Mouse (Mus musculus) heart, embryonic 16.5 days (tissue): ENCODE measurements around the gene Aatk. TPM values are rescaled to one million over a fixed set of nuclear protein-coding genes. Genes with fewer than 3 reads are reported as not detected.

Experiments
- ATAC-seq: fragments of 200-750 bp; cut with Nextera tagmentation; replicated peaks from 2 replicates; pipeline ENCODE4 v1.8.0; 2017; ENCODE audit warnings: moderate number of reproducible peaks; ENCODE audit not compliant: insufficient read depth, low FRiP score; ENCODE audit errors: extremely low read depth
- H3K27ac ChIP-seq: fragments of 300-500 bp; sonication (generic); 2 replicates; pipeline ENCODE4 v1.5.1; 2014; ENCODE audit warnings: mild to moderate bottlenecking, low read length, control low read depth, moderate library complexity
- H3K27me3 ChIP-seq: fragments of 300-500 bp; sonication (generic); 2 replicates; pipeline ENCODE4 v1.6.1; 2014; ENCODE audit warnings: low read length, mixed read lengths; ENCODE audit not compliant: control insufficient read depth, insufficient read depth
- H3K36me3 ChIP-seq: fragments of 300-500 bp; sonication (generic); 2 replicates; pipeline ENCODE4 v1.6.1; 2014; ENCODE audit not compliant: control insufficient read depth, insufficient read depth
- H3K4me1 ChIP-seq: fragments of 300-500 bp; sonication (generic); 2 replicates; pipeline ENCODE4 v1.6.1; 2014; ENCODE audit warnings: low read length, mixed read lengths; ENCODE audit not compliant: control insufficient read depth, insufficient read depth
- H3K4me2 ChIP-seq: fragments of 300-500 bp; sonication (generic); 2 replicates; pipeline ENCODE4 v1.6.1; 2014; ENCODE audit warnings: low read depth, mild to moderate bottlenecking, control low read depth, low read length
- H3K4me3 ChIP-seq: fragments of 300-500 bp; sonication (generic); 2 replicates; pipeline ENCODE4 v1.5.1; 2014; ENCODE audit warnings: mild to moderate bottlenecking, control low read depth, low read length
- H3K9ac ChIP-seq: fragments of 300-500 bp; sonication (generic); 2 replicates; pipeline ENCODE4 v1.6.1; 2014; ENCODE audit warnings: low read length, control low read depth
- H3K9me3 ChIP-seq: fragments of 300-500 bp; sonication (generic); replicated peaks from 2 replicates; pipeline ENCODE4 v1.6.1; 2016; ENCODE audit warnings: low read length; ENCODE audit not compliant: control insufficient read depth
- WGBS: fragments of 180-500 bp; shearing (Covaris S2); extraction: QIAGEN DNeasy Blood & Tissue Kit; methylation state at CpG from one replicate; pipeline ENCODE4 v1.1.7; 2014; 5-methylcytosine and 5-hydroxymethylcytosine counted together
- polyA plus RNA-seq: library from polyadenylated mRNA; unstranded; fragments of >200 nt; fragmentation: Nextera tagmentation; extraction: Ambion mirVana; gene quantifications from 2 replicates; pipeline ENCODE4 v1.2.1, GENCODE M21; 2015

The Aatk gene
- polyA plus RNA-seq = 1.3 and 1.4 TPM in 2 replicates

DNA sequence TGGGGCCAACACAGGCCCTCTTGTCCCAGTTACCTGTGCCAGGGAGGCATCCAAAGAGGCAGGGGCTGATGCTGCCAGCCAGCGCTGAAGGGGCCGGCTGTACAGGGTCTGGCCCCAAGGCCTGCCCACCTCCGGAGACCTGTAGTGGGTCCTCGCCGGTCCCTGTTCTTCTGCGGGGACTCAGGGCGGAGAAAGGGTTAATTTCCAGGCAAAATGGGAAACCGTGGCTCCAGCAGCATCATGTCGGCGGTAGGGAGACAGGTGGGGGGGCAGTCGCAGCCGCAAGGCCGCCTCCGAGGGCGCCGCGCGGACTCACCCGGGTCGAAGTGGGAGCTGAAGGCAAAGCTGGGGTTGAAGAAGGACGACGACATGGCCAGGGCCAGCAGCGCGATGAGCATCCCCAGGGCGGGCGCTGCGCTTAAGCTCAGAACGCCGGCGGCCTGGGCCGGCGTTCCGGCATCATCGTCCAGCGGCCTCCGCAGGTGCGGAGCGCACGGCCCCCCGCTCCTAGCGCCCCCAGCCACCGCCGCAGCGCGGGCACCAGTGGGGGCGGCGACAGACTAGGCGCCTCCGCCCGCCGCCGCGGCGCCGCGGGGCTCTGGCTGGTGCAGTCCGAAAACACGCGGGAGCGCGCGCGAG lies at the start of gene Aatk:
Aatk (minus strand) TSS at position 615 of the 639 bp plus-strand sequence.
- Histone ChIP-seq H3K9me3 (no peaks in the 10 kb centered on the region), H3K4me2 (peak within 1 kb of the TSS; percentile 89), H3K4me1 (peaks cover 11% of the 10 kb centered on the region), H3K27me3 (peaks cover 35% of the 10 kb centered on the region), H3K4me3 (peak within 1 kb of the TSS; percentile 58), H3K27ac (no peak within 1 kb of the TSS), H3K9ac (peak within 1 kb of the TSS; percentile 61), H3K36me3 (no peaks in the 10 kb centered on the region)
- ATAC-seq = no peak
- WGBS = 2% methylated on average over 62 of the region's 63 CpGs

DNA sequence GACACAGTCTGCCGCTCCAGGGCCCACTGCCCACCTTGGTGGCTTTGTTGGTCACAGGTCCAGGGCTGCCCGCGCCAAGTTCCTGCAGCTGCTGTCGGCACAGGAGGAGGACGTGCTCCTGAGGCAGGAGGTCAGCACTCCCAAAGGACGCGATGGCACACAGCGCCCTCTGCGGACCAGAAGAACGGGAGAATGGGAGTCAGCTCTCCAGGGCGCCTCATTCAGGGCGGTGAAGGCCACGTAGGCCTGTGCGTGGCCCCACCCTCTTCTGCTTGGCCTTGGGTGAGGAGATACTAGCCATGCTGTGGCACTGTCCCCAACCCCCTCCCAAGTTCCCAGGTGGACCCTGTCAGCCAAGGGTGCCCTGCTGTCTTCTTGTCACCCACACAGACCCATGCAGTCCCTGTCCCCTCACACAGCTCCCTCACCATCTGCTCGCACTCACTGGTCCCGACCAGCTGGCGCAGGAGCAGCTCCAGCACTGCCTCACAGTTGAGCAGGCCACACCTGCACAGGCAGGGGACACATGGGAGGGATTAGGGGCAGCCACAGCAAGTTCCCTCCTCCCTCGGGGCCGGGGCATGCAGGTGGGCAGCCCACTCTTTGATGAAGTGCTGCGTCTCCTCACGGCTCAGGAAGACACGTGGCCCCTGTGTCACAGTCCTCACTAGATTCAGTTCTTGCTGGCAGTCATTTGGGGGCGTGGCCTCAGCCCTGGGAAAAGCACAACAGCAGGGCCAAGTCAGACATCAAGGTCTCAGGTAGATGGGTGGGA lies 46.0 kb upstream of the Aatk start:
- Histone ChIP-seq H3K9ac (no peak overlapping the region), H3K4me1 (peaks cover 7% of the 10 kb centered on the region), H3K9me3 (no peaks in the 10 kb centered on the region), H3K27me3 (no peaks in the 10 kb centered on the region), H3K4me2 (no peak overlapping the region), H3K27ac (no peak overlapping the region), H3K4me3 (no peak overlapping the region), H3K36me3 (peaks cover 24% of the 10 kb centered on the region)
- 76% methylated on average over 23 of the region's 23 CpGs for WGBS
- ATAC-seq = peak; percentile 34

DNA sequence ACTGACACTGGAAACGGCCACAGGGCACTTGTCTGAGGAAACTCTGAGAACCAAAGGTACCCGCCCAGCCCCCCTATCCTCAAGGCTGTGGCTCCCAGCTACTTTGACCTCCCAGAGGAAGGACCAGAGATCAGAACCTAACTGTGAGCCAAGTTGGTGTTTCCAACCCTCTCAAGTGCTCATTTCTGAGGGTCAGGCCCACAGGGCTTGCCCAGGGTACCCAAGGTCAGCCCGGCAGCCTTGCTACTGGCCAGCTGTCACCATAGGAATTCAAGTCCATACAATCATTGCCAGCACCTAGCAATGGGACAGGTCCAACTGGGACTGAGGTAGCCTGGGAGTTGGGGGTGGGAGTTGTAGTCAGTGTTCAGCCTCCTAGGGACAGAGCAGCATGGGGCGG lies 43.7 kb upstream of the Aatk start:
- H3K36me3 ChIP-seq = peaks cover 19% of the 10 kb centered on the region
- WGBS = 81% methylated on average over 4 of the region's 4 CpGs

DNA sequence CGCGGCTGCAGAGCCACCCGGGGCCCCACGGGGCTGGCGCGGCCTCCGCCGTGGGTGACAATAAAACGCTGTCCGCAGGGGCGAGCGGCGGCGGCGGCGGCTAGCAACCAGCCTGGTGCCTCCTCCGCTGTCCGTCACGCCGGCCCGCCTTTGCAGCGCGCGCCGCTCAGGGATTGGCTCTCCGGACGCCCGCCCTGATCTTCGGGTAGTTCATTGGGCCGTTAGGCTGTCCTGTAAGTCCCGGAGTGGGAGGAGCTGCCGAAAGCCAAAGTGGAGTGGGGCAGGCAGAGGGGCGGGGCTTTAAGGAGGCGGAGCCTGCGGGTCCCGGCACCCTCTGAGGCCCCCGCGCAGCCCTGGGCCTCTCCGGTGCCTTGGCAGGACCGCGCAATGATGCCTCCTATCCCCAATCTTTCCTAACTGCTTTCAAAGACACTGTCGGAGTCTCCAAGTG lies 39.8 kb upstream of the Aatk start, which contains the start of gene Cep131:
Cep131 (minus strand) TSS at position 126 of the 451 bp plus-strand sequence.
- ATAC-seq = peak; percentile 99
- peak within 1 kb of the TSS; percentile 76 for H3K27ac ChIP-seq
- H3K36me3 ChIP-seq = 0 out of 2 replicates have a peak, but pooled peaks cover 6% of the 10 kb centered on the region
- under 1% methylated on average over 42 of the region's 42 CpGs for WGBS
- H3K27me3 ChIP-seq = no peaks in the 10 kb centered on the region
- peak within 1 kb of the TSS; percentile 93 for H3K4me3 ChIP-seq
- H3K9me3 ChIP-seq = no peaks in the 10 kb centered on the region
- H3K9ac ChIP-seq = peak within 1 kb of the TSS; percentile 96
- peaks cover 14% of the 10 kb centered on the region for H3K4me1 ChIP-seq
- peak within 1 kb of the TSS; percentile 83 for H3K4me2 ChIP-seq

More for the DNA sequence above, 43.7 kb upstream of the Aatk start:
- Histone ChIP-seq H3K27ac (no peak overlapping the region), H3K27me3 (no peaks in the 10 kb centered on the region), H3K4me1 (peaks cover 9% of the 10 kb centered on the region), H3K9me3 (no peaks in the 10 kb centered on the region), H3K4me2 (no peak overlapping the region), H3K4me3 (no peak overlapping the region), H3K9ac (no peak overlapping the region)
- ATAC-seq = no peak

DNA sequence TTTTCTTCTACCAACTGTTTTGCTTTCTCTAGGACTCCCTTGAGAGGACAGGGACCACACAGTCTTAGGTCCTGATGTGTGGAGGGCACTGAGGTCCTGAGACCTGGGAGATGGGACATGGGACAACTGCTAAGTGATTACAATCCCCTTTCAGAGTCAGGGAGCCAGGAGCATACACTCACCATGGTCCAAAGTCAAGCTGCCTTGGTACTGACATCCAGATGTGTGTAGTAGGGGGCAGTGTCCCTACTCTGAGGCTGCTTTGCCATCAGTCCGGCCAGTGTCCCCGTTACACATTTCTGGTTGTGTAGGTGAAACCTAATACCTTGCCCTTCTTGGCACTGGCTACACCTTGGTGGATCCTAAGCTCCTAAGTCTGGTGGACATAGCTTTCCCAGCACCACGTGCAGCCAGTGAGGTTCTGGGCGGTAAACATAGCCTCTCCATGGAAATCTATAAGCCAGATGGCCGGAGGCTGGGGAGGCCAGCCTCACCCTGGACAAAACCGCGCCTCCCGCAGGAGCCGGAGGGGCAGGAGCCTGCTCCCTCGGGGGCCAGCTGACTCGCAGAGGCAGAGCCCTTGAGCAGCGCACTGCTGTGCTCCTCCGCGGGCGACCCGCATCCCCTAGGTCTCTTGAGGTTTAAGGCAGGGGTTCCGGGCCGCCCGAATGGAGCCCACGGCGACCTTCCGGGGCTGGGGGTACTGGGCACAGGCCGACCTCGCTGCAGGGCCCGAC lies 39.1 kb upstream of the Aatk start:
- Histone ChIP-seq H3K36me3 (peaks cover 4% of the 10 kb centered on the region), H3K4me2 (peak overlapping the region; percentile 83), H3K4me3 (peak overlapping the region; percentile 93), H3K27me3 (no peaks in the 10 kb centered on the region), H3K27ac (peak overlapping the region; percentile 76), H3K4me1 (peaks cover 14% of the 10 kb centered on the region), H3K9ac (peak overlapping the region; percentile 96), H3K9me3 (no peaks in the 10 kb centered on the region)
- ATAC-seq = peak; percentile 20; the same call in 1 of the 2 replicates
- under 1% methylated on average over 25 of the region's 25 CpGs for WGBS

DNA sequence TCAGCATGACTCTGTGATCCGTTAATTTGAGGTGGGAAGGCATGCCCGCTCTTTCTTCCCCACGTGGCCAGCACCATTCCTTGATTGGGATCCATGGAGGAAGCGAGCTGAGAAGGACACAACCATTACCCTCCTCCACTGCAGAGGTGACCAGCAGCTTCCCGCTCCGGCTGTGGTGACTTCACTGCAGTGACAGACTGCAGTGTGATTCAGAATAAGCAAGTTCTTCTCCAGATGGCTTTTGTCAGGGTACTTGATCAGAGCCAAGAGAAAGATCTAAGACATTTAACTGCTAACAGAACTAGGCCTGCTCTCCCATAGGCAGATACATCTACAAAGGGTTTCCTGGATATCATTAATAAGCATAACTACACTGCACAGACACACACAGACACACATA lies 33.3 kb upstream of the Aatk start:
- WGBS = 83% methylated on average over 6 of the region's 6 CpGs
- peaks cover 2% of the 10 kb centered on the region; the same call in 1 of the 2 replicates for H3K4me1 ChIP-seq

DNA sequence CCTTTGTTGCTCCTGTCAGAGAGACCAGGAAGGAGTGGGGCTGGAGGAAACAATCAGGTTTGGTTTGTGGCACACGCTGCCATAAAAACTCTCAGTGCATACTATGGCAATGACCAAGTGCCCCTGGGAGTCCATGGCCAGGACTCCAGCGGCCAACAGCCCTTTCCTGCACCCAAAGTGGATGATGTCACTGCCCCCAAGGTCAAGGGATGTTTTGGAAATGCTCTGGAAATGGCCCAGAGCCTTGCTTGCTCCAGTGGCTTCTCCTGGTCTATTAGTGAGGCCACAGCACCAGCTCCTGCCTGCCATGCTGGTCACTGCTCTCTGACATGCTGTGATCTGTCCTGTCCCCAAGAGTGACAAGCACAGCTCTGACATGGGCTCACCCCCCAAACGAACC lies 29.2 kb upstream of the Aatk start:
- 66% methylated on average over 3 of the region's 3 CpGs for WGBS
- H3K4me1 ChIP-seq = no peaks in the 10 kb centered on the region
- H3K4me2 ChIP-seq = no peak overlapping the region
- H3K36me3 ChIP-seq = peaks cover 28% of the 10 kb centered on the region
- no peaks in the 10 kb centered on the region for H3K9me3 ChIP-seq
- no peaks in the 10 kb centered on the region for H3K27me3 ChIP-seq
- no peak for ATAC-seq
- no peak overlapping the region for H3K27ac ChIP-seq
- H3K9ac ChIP-seq = no peak overlapping the region
- no peak overlapping the region for H3K4me3 ChIP-seq

More for the DNA sequence above, 33.3 kb upstream of the Aatk start:
- no peak overlapping the region for H3K4me2 ChIP-seq
- H3K36me3 ChIP-seq = peaks cover 19% of the 10 kb centered on the region
- no peak overlapping the region for H3K4me3 ChIP-seq
- H3K9me3 ChIP-seq = no peaks in the 10 kb centered on the region
- no peak overlapping the region for H3K9ac ChIP-seq
- H3K27me3 ChIP-seq = no peaks in the 10 kb centered on the region
- ATAC-seq = no peak
- no peak overlapping the region for H3K27ac ChIP-seq

DNA sequence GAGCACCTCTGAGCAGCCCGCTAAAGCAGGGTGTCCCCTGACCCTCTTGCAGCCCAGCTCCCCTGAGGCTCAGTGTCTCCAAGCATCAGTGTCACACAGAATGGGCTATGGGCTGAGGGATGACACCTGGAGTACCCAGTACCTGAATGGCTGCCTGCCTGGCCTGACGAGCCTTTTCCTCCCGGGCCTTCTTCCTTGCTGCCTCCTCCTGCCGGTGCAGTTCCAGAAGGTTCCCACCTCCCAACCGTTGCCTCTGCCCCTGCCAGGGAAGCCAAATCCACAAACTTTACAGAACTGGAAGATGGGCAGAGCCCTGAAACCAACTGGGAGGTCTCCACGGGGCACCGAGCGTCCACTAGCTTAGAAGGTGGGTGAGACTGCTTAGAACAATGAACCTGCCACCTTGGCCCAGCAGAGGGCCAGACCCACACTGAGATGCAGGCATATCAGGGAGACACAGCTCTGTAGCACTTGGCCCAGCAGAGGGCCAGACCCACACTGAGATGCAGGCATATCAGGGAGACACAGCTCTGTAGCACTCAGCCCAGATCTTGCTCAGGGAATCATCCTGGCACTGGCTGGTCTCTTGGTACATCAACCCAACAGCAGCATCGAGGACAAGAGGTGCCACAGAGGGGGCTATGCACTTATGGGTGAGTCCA lies 26.1 kb upstream of the Aatk start:
- ATAC-seq = no peak
- peaks cover 20% of the 10 kb centered on the region for H3K36me3 ChIP-seq
- no peak overlapping the region for H3K4me3 ChIP-seq
- H3K4me1 ChIP-seq = no peaks in the 10 kb centered on the region
- H3K27ac ChIP-seq = no peak overlapping the region
- H3K9ac ChIP-seq = no peak overlapping the region
- H3K4me2 ChIP-seq = no peak overlapping the region
- H3K9me3 ChIP-seq = no peaks in the 10 kb centered on the region
- no peaks in the 10 kb centered on the region for H3K27me3 ChIP-seq
- WGBS = 89% methylated on average over 9 of the region's 9 CpGs
